Mouse (Mus musculus): Measurements from ENCODE around the gene Map2k2.
A peak's percentile ranks its signal among the peaks of the same experiment; 100 is the strongest.

- TF ChIP-seq CTCF (IDR thresholded peaks at IDR 0.05; ENCODE audit: borderline replicate concordance, insufficient read depth, low read length): no peak
- TF ChIP-seq POLR2A (IDR thresholded peaks at IDR 0.05; ENCODE audit: low read depth, low read length): peak; percentile 97
Measured at GRCm38 (mm10) chr10:81105565-81106112, at the start of gene Map2k2.
